Mouse (Mus musculus) liver, adult 2 months (tissue): Measurements from ENCODE around the gene Fam117b. TPM values are rescaled to one million over a fixed set of nuclear protein-coding genes. Genes with fewer than 3 reads are reported as not detected.

Experiments
- DNase-seq: peaks from one replicate; pipeline ENCODE4 v3.0.0-alpha.2; 2011; ENCODE audit warnings: low read depth, low spot score; ENCODE audit errors: extremely low read depth
- H3K27ac ChIP-seq: fragments of 200-500 bp; replicated peaks from 2 replicates; pipeline ENCODE4 v1.5.1; 2012; ENCODE audit warnings: low read depth, mild to moderate bottlenecking, control low read depth, inconsistent platforms, low read length; ENCODE audit not compliant: insufficient read depth
- H3K27me3 ChIP-seq: fragments of 200-500 bp; 2 replicates; pipeline ENCODE4 v1.6.1; 2012; ENCODE audit warnings: mild to moderate bottlenecking, moderate library complexity, low read length, inconsistent platforms; ENCODE audit not compliant: control insufficient read depth, insufficient read depth
- H3K36me3 ChIP-seq: fragments of 200-500 bp; 2 replicates; pipeline ENCODE4 v1.6.1; 2012; ENCODE audit warnings: low read length, inconsistent platforms; ENCODE audit not compliant: control insufficient read depth, insufficient read depth
- H3K4me1 ChIP-seq: fragments of 200-500 bp; 2 replicates; pipeline ENCODE4 v1.6.1; 2011; ENCODE audit warnings: low read length; ENCODE audit not compliant: control insufficient read depth, insufficient read depth
- H3K4me3 ChIP-seq: fragments of 200-500 bp; 2 replicates; pipeline ENCODE4 v1.5.1; 2011; ENCODE audit warnings: low read depth, mild to moderate bottlenecking, control low read depth, low read length, moderate library complexity; ENCODE audit not compliant: insufficient read depth
- H3K79me2 ChIP-seq: fragments of 200-500 bp; 2 replicates; pipeline ENCODE4 v1.6.1; 2012; ENCODE audit warnings: inconsistent platforms, mild to moderate bottlenecking, low read length, moderate library complexity; ENCODE audit not compliant: control insufficient read depth, insufficient read depth
- H3K9ac ChIP-seq: fragments of 200-500 bp; 2 replicates; pipeline ENCODE4 v1.6.1; 2012; ENCODE audit warnings: low read depth, mild to moderate bottlenecking, control low read depth, inconsistent platforms, low read length
- CTCF ChIP-seq: fragments of 200-500 bp; IDR thresholded peaks from 2 replicates; pipeline ENCODE4 v1.5.1; 2011; ENCODE audit warnings: low read depth, low read length, control low read depth
- POLR2A ChIP-seq: fragments of 200-500 bp; IDR thresholded peaks from 2 replicates; pipeline ENCODE4 v1.6.1; 2011; ENCODE audit warnings: low read length, control low read depth; ENCODE audit not compliant: insufficient read depth; ENCODE audit errors: extremely low read depth
- WGBS: fragments of 180-500 bp; shearing (Covaris S2); methylation state at CpG from one replicate; pipeline ENCODE4 v1.1.7; 2018; 5-methylcytosine and 5-hydroxymethylcytosine counted together
- polyA plus RNA-seq: library from polyadenylated mRNA; depleted of rRNA; stranded (reverse); fragments of >200 nt; gene quantifications from 2 replicates; pipeline ENCODE4 v1.2.3, GENCODE M21; 2012
- total RNA-seq: library from RNA; depleted of rRNA; stranded (reverse); fragments of >200 nt; gene quantifications from 2 replicates; pipeline ENCODE4 v1.2.3, GENCODE M21; 2014

Gene Fam117b
- total and polyA plus RNA-seq, 2 experiments: 2.0 to 3.7 TPM

GRCm38 (mm10) chr1:59915843-59916610 lies 3.2 kb downstream of the Fam117b start:
- Histone ChIP-seq H3K36me3 (no peaks in the 10 kb centered on the region), H3K9ac (no peak overlapping the region), H3K79me2 (peaks cover 13% of the 10 kb centered on the region), H3K4me1 (no peaks in the 10 kb centered on the region; the same call in 1 of the 2 replicates), H3K27me3 (peaks cover 2% of the 10 kb centered on the region; the same call in 1 of the 2 replicates), H3K4me3 (no peak overlapping the region), H3K27ac (no peak overlapping the region)
- TF ChIP-seq POLR2A (no peak), CTCF (no peak)
- WGBS: 81% methylated on average over 10 of the region's 10 CpGs
- no peak for DNase-seq

- no peak for DNase-seq
- Histone ChIP-seq H3K4me1 (no peaks in the 10 kb centered on the region; the same call in 1 of the 2 replicates), H3K36me3 (no peaks in the 10 kb centered on the region), H3K4me3 (no peak overlapping the region), H3K27me3 (peaks cover 2% of the 10 kb centered on the region; the same call in 1 of the 2 replicates), H3K27ac (no peak overlapping the region), H3K9ac (no peak overlapping the region), H3K79me2 (peaks cover 16% of the 10 kb centered on the region)
- TF ChIP-seq CTCF (no peak), POLR2A (no peak)
- 84% methylated on average over 3 of the region's 3 CpGs for WGBS
Measured at GRCm38 (mm10) chr1:59917401-59917800, 4.6 kb downstream of the Fam117b start.

- no peak overlapping the region for H3K4me3 ChIP-seq
- no peak overlapping the region for H3K27ac ChIP-seq
- DNase-seq: no peak
- no peaks in the 10 kb centered on the region; the same call in 1 of the 2 replicates for H3K4me1 ChIP-seq
- H3K79me2 ChIP-seq: peaks cover 20% of the 10 kb centered on the region
- no peak overlapping the region for H3K9ac ChIP-seq
- TF ChIP-seq CTCF (no peak), POLR2A (no peak)
- H3K36me3 ChIP-seq: no peaks in the 10 kb centered on the region
- peaks cover 2% of the 10 kb centered on the region; the same call in 1 of the 2 replicates for H3K27me3 ChIP-seq
Measured at GRCm38 (mm10) chr1:59918075-59918474, 5.3 kb downstream of the Fam117b start.

- WGBS: 70% methylated on average over 1 of the region's 1 CpGs
- Histone ChIP-seq H3K27ac (no peak overlapping the region; the same call in 1 of the 2 replicates), H3K9ac (no peak overlapping the region), H3K4me3 (no peak overlapping the region), H3K36me3 (no peaks in the 10 kb centered on the region), H3K79me2 (peaks cover 24% of the 10 kb centered on the region), H3K27me3 (no peaks in the 10 kb centered on the region), H3K4me1 (no peaks in the 10 kb centered on the region)
- DNase-seq: no peak
- TF ChIP-seq CTCF (no peak), POLR2A (no peak)
Measured at GRCm38 (mm10) chr1:59923201-59923600, 10.4 kb downstream of the Fam117b start.

- H3K79me2 ChIP-seq: peaks cover 24% of the 10 kb centered on the region
- no peak overlapping the region for H3K9ac ChIP-seq
- no peaks in the 10 kb centered on the region for H3K4me1 ChIP-seq
- no peak overlapping the region for H3K4me3 ChIP-seq
- no peak for DNase-seq
- no peaks in the 10 kb centered on the region for H3K27me3 ChIP-seq
- WGBS: 81% methylated on average over 1 of the region's 1 CpGs
- TF ChIP-seq CTCF (no peak), POLR2A (no peak)
- no peaks in the 10 kb centered on the region for H3K36me3 ChIP-seq
- H3K27ac ChIP-seq: no peak overlapping the region; the same call in 1 of the 2 replicates
Measured at GRCm38 (mm10) chr1:59923673-59924072, 10.9 kb downstream of the Fam117b start.

- peaks cover 24% of the 10 kb centered on the region for H3K79me2 ChIP-seq
- no peak overlapping the region for H3K27ac ChIP-seq
- H3K9ac ChIP-seq: no peak overlapping the region
- H3K36me3 ChIP-seq: no peaks in the 10 kb centered on the region
- H3K27me3 ChIP-seq: no peaks in the 10 kb centered on the region
- no peak for DNase-seq
- H3K4me1 ChIP-seq: no peaks in the 10 kb centered on the region
- 93% methylated on average over 2 of the region's 2 CpGs for WGBS
- TF ChIP-seq CTCF (no peak), POLR2A (no peak)
- H3K4me3 ChIP-seq: no peak overlapping the region
Measured at GRCm38 (mm10) chr1:59924411-59924810, 11.6 kb downstream of the Fam117b start.
